Mouse (Mus musculus): ENCODE measurements around the gene Dnajc11. TPM values are rescaled to one million over a fixed set of nuclear protein-coding genes. Genes with fewer than 3 reads are reported as not detected.
A peak's percentile ranks its signal among the peaks of the same experiment; 100 is the strongest.

Dnajc11 gene
- polyA plus RNA-seq, 1 experiment from 2014 or later, result 45.5 TPM

DNA sequence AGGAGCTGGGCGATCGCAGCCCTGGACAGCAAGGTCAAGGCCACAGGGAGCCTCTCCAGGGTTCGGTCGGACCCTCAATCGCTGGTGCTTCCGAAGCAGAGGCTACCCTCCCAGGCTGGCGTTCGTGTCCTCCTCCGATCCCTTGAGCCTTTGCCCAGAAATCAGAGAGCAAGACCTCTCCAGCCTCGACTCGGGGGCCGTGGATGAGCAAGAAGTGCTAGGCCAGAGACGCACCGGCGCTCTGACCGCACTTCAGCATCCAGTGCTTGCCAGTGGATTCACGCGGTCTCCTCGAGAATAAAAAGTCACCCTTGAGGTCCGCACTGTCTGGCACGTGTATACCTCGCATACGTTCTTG lies 703 bp downstream of the Dnajc11 start:
- H3K4me1 ChIP-seq (replicated peaks), result peaks cover 56% of the 10 kb centered on the region

DNA sequence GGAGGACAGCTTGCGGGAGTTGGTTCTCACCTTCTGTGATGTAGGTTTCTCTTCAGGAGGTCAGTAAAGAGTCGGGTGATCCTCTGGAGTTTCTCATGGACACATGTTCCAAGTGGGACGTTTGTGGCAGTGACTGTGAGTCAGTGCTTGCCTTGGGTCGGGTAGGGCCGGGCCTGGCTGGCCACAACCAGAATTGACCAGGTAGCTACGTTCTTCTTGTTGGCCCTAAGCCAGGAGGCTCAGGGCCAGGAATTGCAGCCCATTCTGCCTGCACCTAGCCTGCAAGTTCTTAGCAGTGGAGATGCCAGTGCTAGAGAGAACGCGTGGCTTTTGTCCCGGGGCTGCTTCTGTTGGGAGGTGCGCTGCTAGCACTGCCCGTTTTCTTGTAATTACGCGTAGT lies 4.0 kb downstream of the Dnajc11 start:
- no peak overlapping the region for H3K4me3 ChIP-seq (replicated peaks)
- H3K27ac ChIP-seq (replicated peaks), result 0 out of 2 replicates have a peak overlapping the region, but pooled peaks have one; percentile 22
- peak overlapping the region; percentile 27; the same call in 1 of the 2 replicates for H3K4me2 ChIP-seq
- H3K4me1 ChIP-seq (replicated peaks), result peaks cover 73% of the 10 kb centered on the region
- peaks cover 28% of the 10 kb centered on the region; the same call in 1 of the 2 replicates for H3K36me3 ChIP-seq (replicated peaks)
- 86% methylated on average over 13 of the region's 13 CpGs for WGBS (ENCODE audit: insufficient replicate concordance)
- H3K27me3 ChIP-seq, result no peaks in the 10 kb centered on the region
- ATAC-seq (ENCODE audit: insufficient read depth), result no peak
- no peaks in the 10 kb centered on the region for H3K9me3 ChIP-seq (replicated peaks)
- no peak overlapping the region for H3K9ac ChIP-seq

More for the DNA sequence above, 703 bp downstream of the Dnajc11 start:
- H3K9me3 ChIP-seq (replicated peaks), result no peaks in the 10 kb centered on the region
- ATAC-seq (ENCODE audit: insufficient read depth), result peak; percentile 1; the same call in 1 of the 2 replicates
- H3K27me3 ChIP-seq, result no peaks in the 10 kb centered on the region
- WGBS (ENCODE audit: insufficient replicate concordance), result under 1% methylated on average over 23 of the region's 23 CpGs
- H3K4me2 ChIP-seq, result peak overlapping the region; percentile 86
- peaks cover 11% of the 10 kb centered on the region; the same call in 1 of the 2 replicates for H3K36me3 ChIP-seq (replicated peaks)
- peak overlapping the region; percentile 62 for H3K27ac ChIP-seq (replicated peaks)
- peak overlapping the region; percentile 99 for H3K9ac ChIP-seq
- peak overlapping the region; percentile 100 for H3K4me3 ChIP-seq (replicated peaks)

DNA sequence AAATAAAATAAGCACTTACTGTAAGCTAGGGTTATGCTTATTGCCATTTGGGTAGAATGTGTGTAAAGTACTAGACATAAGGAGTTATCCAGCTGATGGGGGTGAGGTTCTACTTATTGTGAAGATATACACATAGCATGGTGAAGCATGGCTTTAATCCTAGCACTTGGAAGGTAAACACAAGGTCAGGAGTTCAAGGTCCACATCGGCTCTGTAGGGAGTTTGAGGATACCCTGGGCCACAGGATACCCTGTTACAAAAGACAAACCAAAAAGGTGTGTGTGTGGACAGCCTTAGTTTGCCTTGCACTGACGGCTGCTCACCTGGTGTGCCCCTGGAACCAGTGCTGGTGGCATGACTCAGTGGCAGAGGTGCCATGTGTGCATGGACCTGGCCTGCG lies 4.6 kb downstream of the Dnajc11 start:
- peaks cover 68% of the 10 kb centered on the region for H3K4me1 ChIP-seq (replicated peaks)

DNA sequence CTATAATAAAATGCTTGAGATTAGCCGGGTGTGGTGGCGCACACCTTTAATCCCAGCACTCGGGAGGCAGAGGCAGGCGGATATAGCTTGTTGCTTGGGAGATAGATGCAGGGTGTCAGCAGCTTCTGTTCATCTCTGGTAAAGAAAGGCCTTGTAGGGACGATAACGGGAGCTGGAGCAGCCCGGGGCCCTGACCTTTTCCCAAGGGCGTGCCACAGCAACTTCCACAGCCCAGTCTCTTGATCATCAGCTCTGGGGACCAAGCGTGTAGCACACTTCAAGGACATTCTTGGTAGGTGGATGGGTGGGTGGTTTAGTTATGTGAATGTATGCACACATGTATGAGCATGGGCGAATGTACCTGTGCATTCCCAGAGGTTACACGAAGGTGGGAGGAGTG lies 12.7 kb downstream of the Dnajc11 start:
- Histone ChIP-seq H3K27ac (replicated peaks) (no peak overlapping the region), H3K4me2 (no peak overlapping the region), H3K36me3 (replicated peaks) (peaks cover 49% of the 10 kb centered on the region), H3K9me3 (replicated peaks) (no peaks in the 10 kb centered on the region), H3K4me1 (replicated peaks) (peaks cover 58% of the 10 kb centered on the region), H3K9ac (no peak overlapping the region), H3K4me3 (replicated peaks) (no peak overlapping the region), H3K27me3 (no peaks in the 10 kb centered on the region)
- WGBS (ENCODE audit: insufficient replicate concordance), result 80% methylated on average over 11 of the region's 11 CpGs
- ATAC-seq (ENCODE audit: insufficient read depth), result no peak

More for the DNA sequence above, 4.6 kb downstream of the Dnajc11 start:
- Histone ChIP-seq H3K4me3 (replicated peaks) (no peak overlapping the region), H3K27me3 (no peaks in the 10 kb centered on the region), H3K9ac (no peak overlapping the region), H3K4me2 (no peak overlapping the region), H3K9me3 (replicated peaks) (no peaks in the 10 kb centered on the region), H3K36me3 (replicated peaks) (peaks cover 28% of the 10 kb centered on the region; the same call in 1 of the 2 replicates), H3K27ac (replicated peaks) (no peak overlapping the region)
- no peak for ATAC-seq (ENCODE audit: insufficient read depth)
- WGBS (ENCODE audit: insufficient replicate concordance), result 79% methylated on average over 3 of the region's 3 CpGs

DNA sequence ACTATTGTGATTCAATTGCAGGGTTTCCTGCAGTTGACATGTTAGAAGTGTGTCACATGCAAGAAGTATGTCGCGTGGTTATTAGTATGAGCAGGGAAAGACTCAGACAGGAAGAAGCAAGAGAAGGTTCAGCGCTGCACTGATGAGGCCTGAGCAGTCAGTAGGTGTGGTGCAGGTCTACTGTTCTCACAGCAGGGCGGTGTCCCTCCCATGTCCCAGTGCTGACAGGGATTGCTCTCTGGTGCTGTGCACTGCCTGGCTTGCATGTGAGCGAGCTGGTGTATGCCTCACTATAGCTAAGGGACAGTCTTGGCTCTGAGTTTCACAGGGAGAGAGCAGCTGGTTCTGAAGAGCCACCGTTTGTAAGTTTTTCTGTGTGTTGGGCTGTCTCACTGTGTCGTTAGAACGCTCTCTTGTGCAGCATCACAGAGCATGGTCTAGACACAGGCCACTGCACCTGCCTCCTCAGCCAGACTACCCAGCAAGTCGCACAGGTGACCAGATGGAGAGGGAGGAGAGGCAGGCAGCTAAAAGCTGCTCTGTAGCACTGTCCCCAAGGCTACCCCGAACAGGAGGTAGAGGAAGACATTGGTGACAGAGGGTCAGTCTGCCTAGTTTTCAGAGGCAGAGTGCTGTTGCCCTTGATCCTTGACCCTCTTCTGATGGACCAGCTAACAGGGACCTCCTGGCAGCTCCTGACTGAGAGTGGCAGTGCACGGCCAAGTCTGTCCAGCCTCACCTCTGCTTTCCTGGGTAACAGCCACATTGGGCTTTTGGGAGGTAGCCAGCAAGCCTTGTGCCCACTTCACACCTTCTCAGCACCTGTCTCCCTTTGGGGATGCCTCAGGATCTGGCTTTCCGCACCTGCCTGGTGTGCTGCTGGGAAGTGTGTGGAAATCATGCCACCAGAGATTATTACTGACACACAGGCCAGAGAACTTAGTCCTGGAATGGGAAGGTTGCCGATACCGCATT lies 15.3 kb downstream of the Dnajc11 start:
- no peak overlapping the region for H3K4me2 ChIP-seq
- H3K27me3 ChIP-seq, result no peaks in the 10 kb centered on the region
- H3K4me3 ChIP-seq (replicated peaks), result no peak overlapping the region
- peaks cover 62% of the 10 kb centered on the region for H3K4me1 ChIP-seq (replicated peaks)
- peaks cover 65% of the 10 kb centered on the region for H3K36me3 ChIP-seq (replicated peaks)
- no peak overlapping the region for H3K9ac ChIP-seq
- no peaks in the 10 kb centered on the region for H3K9me3 ChIP-seq (replicated peaks)
- WGBS (ENCODE audit: insufficient replicate concordance), result 79% methylated on average over 14 of the region's 14 CpGs
- no peak for ATAC-seq (ENCODE audit: insufficient read depth)
- peak overlapping the region; percentile 53; the same call in 1 of the 2 replicates for H3K27ac ChIP-seq (replicated peaks)

DNA sequence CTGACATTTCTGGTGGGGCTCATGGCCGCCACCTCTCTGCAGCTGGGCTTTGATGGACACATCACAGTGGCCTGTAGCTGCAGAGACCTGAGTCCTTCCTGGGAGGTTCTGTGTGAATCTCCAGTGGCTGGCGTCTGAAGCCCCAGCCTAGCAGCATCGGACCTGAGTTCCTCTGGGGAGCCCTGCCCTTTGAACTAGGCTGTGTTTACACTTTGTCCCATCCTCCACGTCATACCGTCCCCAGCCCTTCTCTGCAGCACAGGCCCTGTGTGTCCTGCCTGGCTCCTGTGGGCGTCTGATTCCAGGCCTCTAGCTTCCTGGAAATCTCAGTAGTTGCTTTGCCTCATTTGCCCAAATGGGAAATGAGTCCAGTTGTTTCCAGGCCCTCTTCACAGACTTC lies 19.7 kb downstream of the Dnajc11 start:
- H3K9ac ChIP-seq, result no peak overlapping the region
- H3K36me3 ChIP-seq (replicated peaks), result peaks cover 88% of the 10 kb centered on the region
- no peaks in the 10 kb centered on the region for H3K9me3 ChIP-seq (replicated peaks)
- H3K4me3 ChIP-seq (replicated peaks), result no peak overlapping the region
- WGBS (ENCODE audit: insufficient replicate concordance), result 69% methylated on average over 6 of the region's 6 CpGs
- no peak overlapping the region for H3K4me2 ChIP-seq
- H3K27ac ChIP-seq (replicated peaks), result peak overlapping the region; percentile 66
- 0 out of 2 replicates have a peak, but pooled peaks have one; percentile 17 for ATAC-seq (ENCODE audit: insufficient read depth)
- no peaks in the 10 kb centered on the region for H3K27me3 ChIP-seq
- H3K4me1 ChIP-seq (replicated peaks), result peaks cover 64% of the 10 kb centered on the region

DNA sequence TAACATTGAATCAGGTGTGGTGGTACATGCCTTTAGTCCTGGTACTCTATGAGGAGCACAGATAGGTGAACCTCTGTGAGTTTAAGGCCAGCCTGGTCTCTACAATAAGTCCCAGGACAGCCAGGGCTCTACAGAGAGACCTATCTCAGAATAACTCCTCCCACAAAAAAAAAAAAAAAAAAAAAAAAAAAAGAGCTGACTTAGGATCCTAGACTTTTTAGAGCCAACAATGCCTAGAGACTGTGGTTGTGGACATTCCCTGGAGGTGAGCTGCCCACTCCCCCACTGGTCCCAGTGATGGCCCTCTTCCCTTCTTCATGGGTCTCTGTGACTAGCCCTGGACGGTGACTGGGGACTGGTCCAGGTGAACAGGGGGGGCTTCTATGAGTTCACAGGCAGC lies 22.3 kb downstream of the Dnajc11 start:
- Histone ChIP-seq H3K4me3 (replicated peaks) (no peak overlapping the region), H3K27ac (replicated peaks) (peak overlapping the region; percentile 98), H3K27me3 (no peaks in the 10 kb centered on the region), H3K4me1 (replicated peaks) (peaks cover 72% of the 10 kb centered on the region), H3K4me2 (no peak overlapping the region), H3K36me3 (replicated peaks) (peaks cover 87% of the 10 kb centered on the region), H3K9ac (peak overlapping the region; percentile 54; the same call in 1 of the 2 replicates), H3K9me3 (replicated peaks) (no peaks in the 10 kb centered on the region)
- no peak for ATAC-seq (ENCODE audit: insufficient read depth)
- 90% methylated on average over 1 of the region's 1 CpGs for WGBS (ENCODE audit: insufficient replicate concordance)

DNA sequence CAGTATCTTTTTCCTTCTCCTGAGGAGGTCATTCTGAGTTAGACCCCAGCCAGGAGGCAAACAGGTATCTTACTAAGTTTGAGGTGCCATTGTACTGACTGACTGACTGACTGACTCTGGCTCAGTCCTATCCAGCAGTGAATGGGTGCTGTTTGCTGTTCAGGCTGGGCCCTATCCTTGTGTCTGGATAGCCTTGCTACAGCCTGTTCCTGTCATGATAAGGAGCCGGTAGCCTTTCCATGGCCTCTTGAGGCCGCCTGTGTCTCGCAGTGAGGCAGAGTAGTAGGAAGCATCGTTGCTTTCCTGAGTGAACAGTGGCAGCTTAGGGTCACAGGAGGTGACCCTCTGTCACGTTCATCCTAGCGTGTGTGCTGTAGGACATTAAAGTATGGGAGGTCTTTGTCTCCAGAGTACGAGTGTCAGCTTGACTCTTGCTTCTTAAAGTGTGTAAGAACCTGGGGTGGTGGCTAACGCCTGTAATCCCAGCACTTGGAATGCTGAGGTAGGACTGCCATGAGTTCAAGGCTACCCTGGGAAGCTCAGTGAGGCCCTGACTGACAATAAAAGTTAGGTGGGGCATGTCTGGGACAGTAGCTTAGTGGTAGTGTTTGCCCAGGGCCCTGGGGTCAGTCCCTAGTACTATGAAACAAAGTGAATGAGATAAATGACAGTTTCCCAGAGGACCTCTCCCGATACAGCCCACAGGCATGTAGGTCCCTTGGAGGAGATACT lies 24.3 kb downstream of the Dnajc11 start:
- H3K4me3 ChIP-seq (replicated peaks), result no peak overlapping the region

DNA sequence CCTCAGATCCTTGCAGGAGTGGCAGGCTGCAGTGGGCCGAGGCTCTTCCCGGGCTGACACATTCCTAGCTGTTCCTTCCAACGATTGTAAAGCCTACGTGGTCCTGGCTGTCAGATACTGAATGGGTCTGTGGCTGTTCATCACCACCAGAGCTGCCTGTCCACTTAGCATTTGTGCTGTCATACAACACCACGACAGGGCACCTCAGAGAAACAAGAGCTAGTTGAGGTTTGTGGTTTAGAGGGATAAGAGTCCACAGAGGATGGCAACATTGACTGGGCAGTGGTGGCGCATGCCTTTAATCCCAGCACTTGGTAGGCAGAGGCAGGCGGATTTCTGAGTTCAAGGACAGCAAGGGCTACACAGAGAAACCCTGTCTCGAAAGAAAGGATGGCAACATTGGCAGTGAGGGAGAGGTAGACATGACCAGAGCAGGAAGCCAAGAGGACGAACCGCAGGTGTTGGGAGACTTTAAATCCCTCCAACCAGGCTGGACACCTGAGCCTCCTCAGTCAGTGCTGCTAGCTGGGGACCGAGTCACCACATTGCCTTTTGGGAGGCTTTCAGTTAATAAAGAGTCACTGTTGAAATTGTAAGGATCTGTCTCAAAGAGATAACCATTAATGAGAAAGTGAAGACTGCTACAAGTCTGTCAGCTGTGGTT lies 26.5 kb downstream of the Dnajc11 start:
- Histone ChIP-seq H3K4me1 (replicated peaks) (peaks cover 89% of the 10 kb centered on the region), H3K4me3 (replicated peaks) (peak overlapping the region; percentile 9), H3K27me3 (no peaks in the 10 kb centered on the region), H3K36me3 (replicated peaks) (peaks cover 85% of the 10 kb centered on the region), H3K9ac (peak overlapping the region; percentile 60), H3K4me2 (peak overlapping the region; percentile 64), H3K27ac (replicated peaks) (peak overlapping the region; percentile 98), H3K9me3 (replicated peaks) (no peaks in the 10 kb centered on the region)
- peak; percentile 17 for ATAC-seq (ENCODE audit: insufficient read depth)
- 44% methylated on average over 11 of the region's 11 CpGs for WGBS (ENCODE audit: insufficient replicate concordance)

More for the DNA sequence above, 24.3 kb downstream of the Dnajc11 start:
- Histone ChIP-seq H3K27me3 (no peaks in the 10 kb centered on the region), H3K9ac (peak overlapping the region; percentile 54), H3K36me3 (replicated peaks) (peaks cover 86% of the 10 kb centered on the region), H3K4me1 (replicated peaks) (peaks cover 88% of the 10 kb centered on the region), H3K9me3 (replicated peaks) (no peaks in the 10 kb centered on the region), H3K4me2 (peak overlapping the region; percentile 32), H3K27ac (replicated peaks) (peak overlapping the region; percentile 98)
- 37% methylated on average over 9 of the region's 9 CpGs for WGBS (ENCODE audit: insufficient replicate concordance)
- ATAC-seq (ENCODE audit: insufficient read depth), result peak; percentile 81

DNA sequence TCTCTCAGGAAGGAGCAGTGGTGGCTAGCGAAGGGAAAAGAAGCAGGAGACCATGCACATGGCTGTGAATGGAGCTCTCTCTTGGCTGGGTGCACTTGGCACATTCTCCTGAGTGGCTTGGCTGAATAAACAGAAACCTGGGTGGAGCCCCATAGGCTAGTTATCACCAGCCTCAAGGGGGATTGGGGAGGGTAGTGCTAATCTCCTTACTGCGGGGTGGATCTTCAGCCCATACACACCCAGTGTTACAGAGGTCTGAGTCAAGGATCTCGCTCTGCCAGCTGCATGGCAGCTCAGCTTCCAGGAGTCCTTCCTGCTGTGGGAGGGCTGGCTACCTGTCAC lies 27.0 kb downstream of the Dnajc11 start:
- 20% methylated on average over 3 of the region's 3 CpGs for WGBS (ENCODE audit: insufficient replicate concordance)
- H3K4me1 ChIP-seq (replicated peaks), result peaks cover 84% of the 10 kb centered on the region
- peak overlapping the region; percentile 98 for H3K27ac ChIP-seq (replicated peaks)
- H3K27me3 ChIP-seq, result no peaks in the 10 kb centered on the region
- peak overlapping the region; percentile 24 for H3K4me3 ChIP-seq (replicated peaks)
- H3K9ac ChIP-seq, result peak overlapping the region; percentile 60
- no peaks in the 10 kb centered on the region for H3K9me3 ChIP-seq (replicated peaks)
- peaks cover 85% of the 10 kb centered on the region for H3K36me3 ChIP-seq (replicated peaks)
- peak overlapping the region; percentile 64 for H3K4me2 ChIP-seq
- peak; percentile 92 for ATAC-seq (ENCODE audit: insufficient read depth)

All from liver, embryonic 15.5 days (tissue).